Mouse (Mus musculus): ENCODE measurements at regions not wholly inside any gene's neighbourhood (a gene's known extent, or its start where the extent isn't known, plus 50 kb on each side); places are given as distances from the start of the nearest gene placed in this dataset.

DNA sequence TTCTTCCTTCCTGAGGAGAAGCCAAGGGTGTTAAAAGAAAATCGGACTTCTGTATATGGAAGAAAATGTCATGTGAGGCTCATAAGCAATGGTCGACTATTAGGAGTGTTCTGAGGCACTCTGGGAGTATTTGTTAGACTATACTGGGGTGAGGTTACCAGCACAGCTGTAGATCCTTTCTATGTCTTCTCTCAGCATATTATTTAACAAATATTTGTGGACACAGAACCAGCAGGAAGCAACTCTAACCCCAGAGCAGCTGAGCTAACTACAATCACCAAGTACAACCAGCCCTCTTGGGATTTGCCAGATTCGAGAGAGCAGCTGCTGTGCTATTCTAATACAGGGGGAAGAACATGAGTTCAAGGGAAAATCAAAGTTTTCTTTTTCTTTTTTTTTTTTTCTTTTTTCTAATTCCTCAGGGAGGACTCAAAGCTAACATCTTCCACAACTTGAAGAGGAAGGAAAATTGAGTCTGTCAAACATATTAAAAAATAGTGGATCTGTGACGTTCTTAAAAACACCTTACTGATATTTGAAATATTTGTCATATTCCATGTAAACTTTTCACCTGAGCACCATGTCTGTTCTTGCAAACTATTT, 933.3 kb upstream of the Cited2 start:
- Histone ChIP-seq H3K4me3 (ENCODE audit: low read length) (no peak overlapping the region), H3K27me3 (ENCODE audit: insufficient read depth, low read length) (no peaks in the 10 kb centered on the region), H3K9me3 (ENCODE audit: low read length) (no peaks in the 10 kb centered on the region), H3K27ac (no peak overlapping the region), H3K36me3 (ENCODE audit: insufficient read depth, low read length) (no peaks in the 10 kb centered on the region), H3K9ac (replicated peaks; ENCODE audit: low read length) (no peak overlapping the region), H3K4me2 (ENCODE audit: low read depth, low read length) (no peak overlapping the region), H3K4me1 (ENCODE audit: insufficient read depth, low read length) (no peaks in the 10 kb centered on the region)
- ATAC-seq (no peak), DNase-seq (ENCODE audit: low spot score) (peak; percentile 16)
- TF ChIP-seq CTCF (IDR thresholded peaks at IDR 0.05; ENCODE audit: low read depth): no peak
- WGBS: 65% methylated on average over 4 of the region's 4 CpGs

GRCm38 (mm10) chr10:16803978-16804377, 919.0 kb upstream of the Cited2 start:
- Histone ChIP-seq H3K4me2 (ENCODE audit: low read depth, low read length) (no peak overlapping the region), H3K4me3 (ENCODE audit: low read length) (no peak overlapping the region), H3K4me1 (ENCODE audit: insufficient read depth, low read length) (no peaks in the 10 kb centered on the region), H3K36me3 (ENCODE audit: insufficient read depth, low read length) (no peaks in the 10 kb centered on the region), H3K27me3 (ENCODE audit: insufficient read depth, low read length) (no peaks in the 10 kb centered on the region), H3K9me3 (ENCODE audit: low read length) (no peaks in the 10 kb centered on the region), H3K27ac (no peak overlapping the region), H3K9ac (replicated peaks; ENCODE audit: low read length) (no peak overlapping the region)
- no peak for TF ChIP-seq CTCF (IDR thresholded peaks at IDR 0.05; ENCODE audit: low read depth)
- no peak for DNase-seq (ENCODE audit: low spot score)
- no peak for ATAC-seq
- 61% methylated on average over 2 of the region's 2 CpGs for WGBS

DNA sequence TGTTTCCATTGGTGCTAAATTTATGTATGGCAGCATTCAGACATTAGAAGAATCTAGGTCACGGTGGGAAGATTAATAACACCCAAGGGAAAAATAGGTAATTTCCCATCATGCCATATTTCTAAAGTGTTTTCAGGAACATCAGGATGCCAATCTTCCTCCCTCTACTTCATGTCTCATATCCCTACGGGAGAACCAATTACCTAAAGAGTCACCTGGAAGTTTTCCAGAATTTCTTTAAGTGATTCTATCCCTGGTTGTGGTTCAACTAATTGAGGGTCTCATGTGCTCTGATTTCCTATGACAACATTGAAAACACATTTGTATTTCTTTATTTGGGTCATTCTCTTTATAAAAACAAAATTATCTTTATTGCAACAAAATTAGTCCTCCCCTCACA, 912.3 kb upstream of the Cited2 start:
- Histone ChIP-seq H3K4me3 (ENCODE audit: low read length) (no peak overlapping the region), H3K9ac (replicated peaks; ENCODE audit: low read length) (no peak overlapping the region), H3K4me2 (ENCODE audit: low read depth, low read length) (no peak overlapping the region), H3K36me3 (ENCODE audit: insufficient read depth, low read length) (no peaks in the 10 kb centered on the region), H3K4me1 (ENCODE audit: insufficient read depth, low read length) (no peaks in the 10 kb centered on the region), H3K9me3 (ENCODE audit: low read length) (no peaks in the 10 kb centered on the region), H3K27me3 (ENCODE audit: insufficient read depth, low read length) (no peaks in the 10 kb centered on the region), H3K27ac (no peak overlapping the region)
- ATAC-seq: no peak
- no peak for TF ChIP-seq CTCF (IDR thresholded peaks at IDR 0.05; ENCODE audit: low read depth)
- DNase-seq (ENCODE audit: low spot score): no peak
- WGBS: 61% methylated on average over 2 of the region's 2 CpGs

GRCm38 (mm10) chr10:16814013-16814412, 909.0 kb upstream of the Cited2 start:
- no peak overlapping the region for H3K4me2 ChIP-seq (ENCODE audit: low read depth, low read length)
- no peaks in the 10 kb centered on the region for H3K4me1 ChIP-seq (ENCODE audit: insufficient read depth, low read length)
- no peak overlapping the region for H3K27ac ChIP-seq
- ATAC-seq (no peak), DNase-seq (ENCODE audit: low spot score) (no peak)
- H3K36me3 ChIP-seq (ENCODE audit: insufficient read depth, low read length): no peaks in the 10 kb centered on the region
- no peak overlapping the region for H3K4me3 ChIP-seq (ENCODE audit: low read length)
- no peak overlapping the region for H3K9ac ChIP-seq (replicated peaks; ENCODE audit: low read length)
- 89% methylated on average over 2 of the region's 2 CpGs for WGBS
- no peak for TF ChIP-seq CTCF (IDR thresholded peaks at IDR 0.05; ENCODE audit: low read depth)
- H3K9me3 ChIP-seq (ENCODE audit: low read length): no peaks in the 10 kb centered on the region
- H3K27me3 ChIP-seq (ENCODE audit: insufficient read depth, low read length): no peaks in the 10 kb centered on the region

GRCm38 (mm10) chr10:16861534-16861933, 861.5 kb upstream of the Cited2 start:
- no peak for ATAC-seq
- H3K4me1 ChIP-seq (ENCODE audit: insufficient read depth, low read length): no peaks in the 10 kb centered on the region
- H3K4me3 ChIP-seq (ENCODE audit: low read length): no peak overlapping the region
- no peak overlapping the region for H3K9ac ChIP-seq (replicated peaks; ENCODE audit: low read length)
- no peaks in the 10 kb centered on the region for H3K9me3 ChIP-seq (ENCODE audit: low read length)
- no peak for TF ChIP-seq CTCF (IDR thresholded peaks at IDR 0.05; ENCODE audit: low read depth)
- H3K4me2 ChIP-seq (ENCODE audit: low read depth, low read length): no peak overlapping the region
- WGBS: 89% methylated on average over 1 of the region's 1 CpGs
- no peak overlapping the region for H3K27ac ChIP-seq
- DNase-seq (ENCODE audit: low spot score): no peak
- no peaks in the 10 kb centered on the region for H3K36me3 ChIP-seq (ENCODE audit: insufficient read depth, low read length)
- no peaks in the 10 kb centered on the region for H3K27me3 ChIP-seq (ENCODE audit: insufficient read depth, low read length)

GRCm38 (mm10) chr10:16866914-16867313, 856.1 kb upstream of the Cited2 start:
- 72% methylated on average over 2 of the region's 2 CpGs for WGBS
- H3K36me3 ChIP-seq (ENCODE audit: insufficient read depth, low read length): no peaks in the 10 kb centered on the region
- no peak for ATAC-seq
- no peak overlapping the region for H3K27ac ChIP-seq
- no peaks in the 10 kb centered on the region for H3K9me3 ChIP-seq (ENCODE audit: low read length)
- no peak overlapping the region for H3K9ac ChIP-seq (replicated peaks; ENCODE audit: low read length)
- DNase-seq (ENCODE audit: low spot score): no peak
- no peak overlapping the region for H3K4me3 ChIP-seq (ENCODE audit: low read length)
- no peak for TF ChIP-seq CTCF (IDR thresholded peaks at IDR 0.05; ENCODE audit: low read depth)
- no peaks in the 10 kb centered on the region for H3K4me1 ChIP-seq (ENCODE audit: insufficient read depth, low read length)
- H3K4me2 ChIP-seq (ENCODE audit: low read depth, low read length): no peak overlapping the region
- no peaks in the 10 kb centered on the region for H3K27me3 ChIP-seq (ENCODE audit: insufficient read depth, low read length)

DNA sequence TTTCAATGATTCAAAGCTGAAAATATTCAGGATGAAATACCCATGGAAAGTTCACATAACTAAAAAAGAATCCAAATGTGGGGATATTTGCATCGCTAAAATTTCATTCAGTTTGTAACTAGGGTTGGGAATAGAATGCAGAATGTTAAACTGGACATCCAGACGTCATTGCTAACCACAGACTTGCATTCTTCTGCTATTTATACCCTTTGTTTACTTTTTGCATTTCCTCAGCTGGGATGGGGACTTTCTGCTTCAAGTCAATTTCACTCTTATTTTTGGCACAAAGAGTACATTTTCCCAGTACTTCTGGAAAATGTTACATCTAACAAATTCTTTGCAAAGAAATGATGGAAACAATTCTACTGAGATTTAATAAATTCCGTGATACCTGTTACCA, 848.9 kb upstream of the Cited2 start:
- no peak overlapping the region for H3K9ac ChIP-seq (replicated peaks; ENCODE audit: low read length)
- H3K36me3 ChIP-seq (ENCODE audit: insufficient read depth, low read length): no peaks in the 10 kb centered on the region
- no peak overlapping the region for H3K4me3 ChIP-seq (ENCODE audit: low read length)
- H3K27me3 ChIP-seq (ENCODE audit: insufficient read depth, low read length): no peaks in the 10 kb centered on the region
- H3K27ac ChIP-seq: no peak overlapping the region
- no peaks in the 10 kb centered on the region for H3K9me3 ChIP-seq (ENCODE audit: low read length)
- TF ChIP-seq CTCF (IDR thresholded peaks at IDR 0.05; ENCODE audit: low read depth): no peak
- DNase-seq (ENCODE audit: low spot score): no peak
- H3K4me1 ChIP-seq (ENCODE audit: insufficient read depth, low read length): no peaks in the 10 kb centered on the region
- no peak overlapping the region for H3K4me2 ChIP-seq (ENCODE audit: low read depth, low read length)
- no peak for ATAC-seq
- WGBS: 64% methylated on average over 3 of the region's 3 CpGs

Data from hindbrain, postnatal 0 days (tissue).